Mouse (Mus musculus) midbrain, postnatal 0 days (tissue): ENCODE measurements at regions not wholly inside any gene's neighbourhood (a gene's known extent, or its start where the extent isn't known, plus 50 kb on each side); places are given as distances from the start of the nearest gene placed in this dataset.

Source experiments
- ATAC-seq: fragments of 200-750 bp; cut with Nextera tagmentation; 2 replicates; pipeline ENCODE4 v1.8.0; 2017; ENCODE audit warnings: moderate number of reproducible peaks, mild to moderate bottlenecking, moderate TSS enrichment, moderate library complexity; ENCODE audit not compliant: low FRiP score
- DNase-seq: peaks from one replicate; pipeline ENCODE4 v3.0.0-alpha.2; 2015; ENCODE audit warnings: low spot score
- H3K27ac ChIP-seq: fragments of 300-500 bp; sonication (generic); 2 replicates; pipeline ENCODE4 v1.5.1; 2014; ENCODE audit warnings: low read depth, mild to moderate bottlenecking, low read length, mixed read lengths
- H3K27me3 ChIP-seq: fragments of 300-500 bp; sonication (generic); 2 replicates; pipeline ENCODE4 v1.6.1; 2014; ENCODE audit warnings: low read length, control low read depth, mixed read lengths; ENCODE audit not compliant: insufficient read depth
- H3K36me3 ChIP-seq: fragments of 300-500 bp; sonication (generic); 2 replicates; pipeline ENCODE4 v1.6.1; 2014; ENCODE audit warnings: low read length, control low read depth, mixed read lengths; ENCODE audit not compliant: insufficient read depth
- H3K4me1 ChIP-seq: fragments of 300-500 bp; sonication (generic); 2 replicates; pipeline ENCODE4 v1.6.1; 2014; ENCODE audit warnings: mild to moderate bottlenecking, control low read depth, antibody characterized with exemption, low read length, mixed read lengths; ENCODE audit not compliant: insufficient read depth
- H3K4me2 ChIP-seq: fragments of 300-500 bp; sonication (generic); 2 replicates; pipeline ENCODE4 v1.6.1; 2014; ENCODE audit warnings: low read depth, mild to moderate bottlenecking, low read length, mixed read lengths; ENCODE audit not compliant: poor library complexity, severe bottlenecking
- H3K4me3 ChIP-seq: fragments of 300-500 bp; sonication (generic); 2 replicates; pipeline ENCODE4 v1.5.1; 2014; ENCODE audit warnings: low read depth, mild to moderate bottlenecking, low read length, moderate library complexity
- H3K9ac ChIP-seq: fragments of 300-500 bp; sonication (generic); replicated peaks from 2 replicates; pipeline ENCODE4 v1.6.1; 2014; ENCODE audit warnings: mild to moderate bottlenecking, low read length, moderate library complexity, mixed read lengths; ENCODE audit not compliant: poor library complexity, severe bottlenecking
- H3K9me3 ChIP-seq: fragments of 300-500 bp; sonication (generic); 2 replicates; pipeline ENCODE4 v1.6.1; 2016; ENCODE audit warnings: low read length, control low read depth
- CTCF ChIP-seq: IDR thresholded peaks from 2 replicates; pipeline ENCODE4 v1.5.1; 2016; ENCODE audit warnings: antibody characterized with exemption, mild to moderate bottlenecking
- whole genome bisulfite sequencing: fragments of 180-500 bp; shearing (Covaris S2); extraction: QIAGEN DNeasy Blood & Tissue Kit; methylation state at CpG from one replicate; pipeline ENCODE4 v1.1.7; 2014; 5-methylcytosine and 5-hydroxymethylcytosine counted together

DNA sequence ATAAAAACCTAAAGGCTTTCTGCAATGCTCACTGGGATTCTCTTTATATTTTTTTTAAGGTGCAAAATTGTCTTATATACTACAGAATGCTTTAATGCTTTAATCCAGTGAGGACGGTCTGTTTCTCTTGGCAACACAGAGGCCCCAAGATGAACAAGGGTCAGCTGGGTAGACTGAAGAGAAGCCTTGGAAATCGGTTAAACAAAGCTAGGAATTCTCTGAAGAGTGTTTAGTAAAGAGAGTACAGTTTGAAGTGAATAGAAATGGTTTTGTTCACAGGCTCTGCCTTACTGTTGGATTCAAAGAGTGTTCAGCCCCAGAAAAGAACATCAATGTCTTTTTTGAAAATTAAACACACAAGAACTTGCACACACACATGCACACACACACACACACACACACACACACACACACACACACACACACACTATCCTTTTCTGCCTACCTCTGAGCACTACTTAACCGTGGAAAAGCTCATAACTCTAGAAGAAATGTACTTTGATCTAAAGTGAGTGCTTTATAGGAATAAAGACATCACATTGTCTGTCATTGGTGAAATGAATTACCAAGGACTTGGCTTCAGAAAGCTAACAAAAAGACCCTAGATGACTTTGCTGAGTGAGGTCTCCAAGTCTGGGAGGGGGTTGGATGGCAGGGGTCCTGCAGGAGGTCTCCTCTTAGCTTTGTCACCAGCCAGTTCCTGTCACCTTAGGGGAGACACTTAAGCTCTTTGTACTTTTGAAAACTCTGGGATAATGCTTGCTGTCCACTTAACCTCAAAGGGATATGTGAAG, 201.5 kb downstream of the Cd47 start:
- 10% methylated on average over 3 of the region's 3 CpGs for WGBS
- Histone ChIP-seq H3K36me3 (no peaks in the 10 kb centered on the region), H3K4me3 (no peak overlapping the region), H3K9ac (no peak overlapping the region), H3K27ac (no peak overlapping the region), H3K27me3 (no peaks in the 10 kb centered on the region), H3K4me2 (no peak overlapping the region), H3K9me3 (no peaks in the 10 kb centered on the region), H3K4me1 (no peaks in the 10 kb centered on the region)
- DNase-seq (peak; percentile 37), ATAC-seq (no peak)
- no peak for TF ChIP-seq CTCF

- H3K4me3 ChIP-seq = no peak overlapping the region
- H3K27ac ChIP-seq = no peak overlapping the region
- no peak for DNase-seq
- H3K9ac ChIP-seq = no peak overlapping the region
- ATAC-seq = no peak
- H3K4me2 ChIP-seq = no peak overlapping the region
- no peak for TF ChIP-seq CTCF
- no peaks in the 10 kb centered on the region for H3K9me3 ChIP-seq
- H3K36me3 ChIP-seq = no peaks in the 10 kb centered on the region
- 52% methylated on average over 3 of the region's 3 CpGs for whole genome bisulfite sequencing
- H3K4me1 ChIP-seq = no peaks in the 10 kb centered on the region
- H3K27me3 ChIP-seq = no peaks in the 10 kb centered on the region
These were observed 202.1 kb downstream of the Cd47 start for GRCm38 (mm10) chr16:50002456-50002788.

DNA sequence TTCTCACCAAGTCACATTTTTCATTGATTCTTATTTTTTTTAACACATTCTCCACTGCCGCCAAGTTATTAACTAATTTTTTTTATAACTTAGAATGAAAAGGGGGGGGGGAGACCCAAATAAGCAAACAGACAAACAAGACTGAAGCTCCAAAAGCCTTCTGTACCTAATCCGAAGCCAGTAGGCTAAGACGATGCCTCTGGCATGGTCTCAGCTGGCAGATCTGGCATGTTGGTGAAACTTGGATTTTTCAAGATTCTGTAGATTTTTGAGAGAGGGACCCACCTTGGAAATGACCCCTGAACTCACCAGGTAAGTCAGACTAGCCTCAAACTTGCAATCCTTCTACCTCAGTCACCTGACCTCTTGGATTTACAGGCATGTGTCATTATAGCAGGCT, 208.7 kb downstream of the Cd47 start:
- H3K36me3 ChIP-seq = no peaks in the 10 kb centered on the region
- no peaks in the 10 kb centered on the region for H3K4me1 ChIP-seq
- DNase-seq = no peak
- no peak for ATAC-seq
- TF ChIP-seq CTCF = no peak
- 80% methylated on average over 3 of the region's 3 CpGs for WGBS
- H3K4me3 ChIP-seq = no peak overlapping the region
- no peaks in the 10 kb centered on the region for H3K27me3 ChIP-seq
- H3K9me3 ChIP-seq = no peaks in the 10 kb centered on the region
- H3K4me2 ChIP-seq = no peak overlapping the region
- H3K9ac ChIP-seq = no peak overlapping the region
- H3K27ac ChIP-seq = no peak overlapping the region

- TF ChIP-seq CTCF = no peak
These were observed 209.2 kb downstream of the Cd47 start for GRCm38 (mm10) chr16:50009542-50009941.

GRCm38 (mm10) chr16:50010074-50010473, 209.7 kb downstream of the Cd47 start:
- Histone ChIP-seq H3K4me1 (no peaks in the 10 kb centered on the region), H3K9ac (no peak overlapping the region), H3K4me3 (no peak overlapping the region), H3K36me3 (no peaks in the 10 kb centered on the region), H3K27ac (no peak overlapping the region), H3K4me2 (no peak overlapping the region), H3K27me3 (no peaks in the 10 kb centered on the region), H3K9me3 (no peaks in the 10 kb centered on the region)
- 72% methylated on average over 5 of the region's 5 CpGs for WGBS
- ATAC-seq = no peak
- no peak for DNase-seq
- TF ChIP-seq CTCF = no peak

More at GRCm38 (mm10) chr16:50009542-50009941, 209.2 kb downstream of the Cd47 start:
- ATAC-seq (no peak), DNase-seq (peak; percentile 59)
- Histone ChIP-seq H3K9ac (no peak overlapping the region), H3K4me1 (no peaks in the 10 kb centered on the region), H3K9me3 (no peaks in the 10 kb centered on the region), H3K4me2 (no peak overlapping the region), H3K4me3 (no peak overlapping the region), H3K27ac (no peak overlapping the region), H3K36me3 (no peaks in the 10 kb centered on the region), H3K27me3 (no peaks in the 10 kb centered on the region)
- WGBS = 46% methylated on average over 6 of the region's 6 CpGs

DNA sequence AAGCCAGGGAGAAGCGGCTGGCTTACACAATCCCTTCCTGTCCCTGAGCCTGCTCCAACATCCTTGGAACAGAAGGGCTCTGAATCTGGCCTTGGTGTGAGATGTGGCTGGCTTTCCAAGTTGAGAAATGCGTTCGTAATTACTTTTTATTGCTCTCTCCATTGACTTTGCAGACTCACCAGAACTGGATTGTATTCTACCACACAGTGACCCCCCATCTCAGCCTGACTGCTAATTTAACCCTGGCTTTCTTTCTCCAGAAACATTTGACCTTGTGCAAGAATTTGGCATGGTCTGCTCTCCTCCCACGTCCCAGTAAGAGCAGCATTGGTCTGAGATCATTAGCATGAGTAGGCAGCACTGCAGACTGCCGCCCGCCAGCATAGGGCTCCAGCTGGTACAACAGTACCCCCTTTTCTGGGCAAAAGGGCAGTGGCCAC, 210.2 kb downstream of the Cd47 start:
- H3K9ac ChIP-seq = no peak overlapping the region
- no peak for TF ChIP-seq CTCF
- H3K4me3 ChIP-seq = no peak overlapping the region
- DNase-seq (peak; percentile 66), ATAC-seq (0 out of 2 replicates have a peak, but pooled peaks have one; percentile 71)
- H3K9me3 ChIP-seq = no peaks in the 10 kb centered on the region
- no peaks in the 10 kb centered on the region for H3K4me1 ChIP-seq
- 67% methylated on average over 6 of the region's 6 CpGs for WGBS
- H3K27me3 ChIP-seq = no peaks in the 10 kb centered on the region
- H3K4me2 ChIP-seq = no peak overlapping the region
- no peaks in the 10 kb centered on the region for H3K36me3 ChIP-seq
- H3K27ac ChIP-seq = no peak overlapping the region
